Mouse (Mus musculus) midbrain, embryonic 11.5 days (tissue): ENCODE measurements at regions not wholly inside any gene's neighbourhood (a gene's known extent, or its start where the extent isn't known, plus 50 kb on each side); places are given as distances from the start of the nearest gene placed in this dataset.

Experiments
- ATAC-seq: fragments of 200-750 bp; cut with Nextera tagmentation; 2 replicates; pipeline ENCODE4 v1.8.0; 2017; ENCODE audit warnings: moderate TSS enrichment, moderate library complexity; ENCODE audit not compliant: low FRiP score
- DNase-seq: peaks from one replicate; pipeline ENCODE4 v3.0.0; 2015; ENCODE audit warnings: low spot score; ENCODE audit errors: missing footprints
- H3K27ac ChIP-seq: fragments of 300-500 bp; sonication (generic); 2 replicates; pipeline ENCODE4 v1.5.1; 2014; ENCODE audit warnings: low read depth, low read length
- H3K27me3 ChIP-seq: fragments of 300-500 bp; sonication (generic); 2 replicates; pipeline ENCODE4 v1.6.1; 2014; ENCODE audit warnings: mild to moderate bottlenecking, low read length, moderate library complexity, mixed read lengths; ENCODE audit not compliant: control insufficient read depth, insufficient read depth
- H3K36me3 ChIP-seq: fragments of 300-500 bp; sonication (generic); 2 replicates; pipeline ENCODE4 v1.6.1; 2014; ENCODE audit warnings: mild to moderate bottlenecking, low read length, moderate library complexity, mixed read lengths; ENCODE audit not compliant: control insufficient read depth, insufficient read depth
- H3K4me1 ChIP-seq: fragments of 300-500 bp; sonication (generic); 2 replicates; pipeline ENCODE4 v1.6.1; 2014; ENCODE audit warnings: low read length; ENCODE audit not compliant: control insufficient read depth, insufficient read depth
- H3K4me2 ChIP-seq: fragments of 300-500 bp; sonication (generic); 2 replicates; pipeline ENCODE4 v1.6.1; 2014; ENCODE audit warnings: mild to moderate bottlenecking, moderate library complexity
- H3K4me3 ChIP-seq: fragments of 300-500 bp; sonication (generic); 2 replicates; pipeline ENCODE4 v1.5.1; 2014; ENCODE audit warnings: low read depth, low read length
- H3K9ac ChIP-seq: fragments of 300-500 bp; sonication (generic); 2 replicates; pipeline ENCODE4 v1.6.1; 2014; ENCODE audit warnings: low read length
- H3K9me3 ChIP-seq: fragments of 300-500 bp; sonication (generic); 2 replicates; pipeline ENCODE4 v1.6.1; 2016; ENCODE audit warnings: low read length; ENCODE audit not compliant: control insufficient read depth

GRCm38 (mm10) chr1:113823493-113823892 lies 1861.1 kb upstream of the Cntnap5a start:
- H3K36me3 ChIP-seq: no peaks in the 10 kb centered on the region
- no peak for DNase-seq
- H3K4me1 ChIP-seq: no peaks in the 10 kb centered on the region
- H3K9ac ChIP-seq: no peak overlapping the region
- no peaks in the 10 kb centered on the region for H3K9me3 ChIP-seq
- ATAC-seq: no peak
- H3K4me2 ChIP-seq: no peak overlapping the region
- no peak overlapping the region for H3K4me3 ChIP-seq
- no peak overlapping the region for H3K27ac ChIP-seq
- no peaks in the 10 kb centered on the region for H3K27me3 ChIP-seq

GRCm38 (mm10) chr1:113852481-113852880 lies 1832.1 kb upstream of the Cntnap5a start:
- ATAC-seq (no peak), DNase-seq (peak; percentile 31)

More at GRCm38 (mm10) chr1:113852481-113852880, 1832.1 kb upstream of the Cntnap5a start:
- no peak overlapping the region for H3K27ac ChIP-seq
- H3K4me1 ChIP-seq: no peaks in the 10 kb centered on the region
- no peaks in the 10 kb centered on the region for H3K27me3 ChIP-seq
- no peak overlapping the region for H3K9ac ChIP-seq
- no peak overlapping the region for H3K4me3 ChIP-seq
- no peak overlapping the region for H3K4me2 ChIP-seq
- H3K9me3 ChIP-seq: no peaks in the 10 kb centered on the region
- no peaks in the 10 kb centered on the region for H3K36me3 ChIP-seq
